Mouse (Mus musculus) erythroid progenitor cell, adult 5-6 weeks (primary cell): ENCODE data around the gene Lgi1. TPM values are rescaled to one million over a fixed set of nuclear protein-coding genes. Genes with fewer than 3 reads are reported as not detected.

Source experiments
- ATAC-seq: replicated peaks from 2 replicates; pipeline ENCODE4 v1.8.0; 2016; ENCODE audit warnings: moderate number of reproducible peaks, mild to moderate bottlenecking, moderate TSS enrichment, inconsistent platforms; ENCODE audit not compliant: poor library complexity, low FRiP score, severe bottlenecking
- total RNA-seq, 2 experiments: library from RNA; stranded (forward) in 1 of 2; stranded (reverse) in 1 of 2; fragments of 150-400 nt in 1 of 2; fragments of 186-747, 209-891 nt in 1 of 2; gene quantifications; 2 replicates each; pipeline versions ENCODE4 v1.2.3 to v1.2.4; 2015 to 2017; ENCODE audit warnings: low replicate concordance in 2 of 2

Lgi1 gene
- total RNA-seq (2015; ENCODE audit: low replicate concordance) (not detected in 2 replicates), total RNA-seq (2017; ENCODE audit: low replicate concordance) (not detected in 2 replicates)

- ATAC-seq = no peak
These were observed at the start of gene Lgi1 for GRCm38 (mm10) chr19:38264505-38265500. Gene Lgi1, plus strand, starts transcription at chr19:38264536.

GRCm38 (mm10) chr19:38217696-38218095 is 46.6 kb upstream of the Lgi1 start:
- ATAC-seq = no peak

GRCm38 (mm10) chr19:38223356-38223904 is 40.9 kb upstream of the Lgi1 start:
- peak; percentile 26; the same call in 1 of the 2 replicates for ATAC-seq

- ATAC-seq = peak; percentile 90
These were observed 40.2 kb upstream of the Lgi1 start, which contains the start of gene Fra10ac1 for GRCm38 (mm10) chr19:38223905-38224684. Gene Fra10ac1, minus strand, starts transcription at chr19:38224156.

GRCm38 (mm10) chr19:38224685-38225060 is 39.7 kb upstream of the Lgi1 start:
- ATAC-seq = no peak

- ATAC-seq = no peak
These were observed 35.6 kb upstream of the Lgi1 start for GRCm38 (mm10) chr19:38228699-38229098.

- no peak for ATAC-seq
These were observed 32.2 kb upstream of the Lgi1 start for GRCm38 (mm10) chr19:38232087-38232486.

- no peak for ATAC-seq
These were observed 31.8 kb upstream of the Lgi1 start for GRCm38 (mm10) chr19:38232516-38232915.

GRCm38 (mm10) chr19:38236526-38236925 is 27.8 kb upstream of the Lgi1 start:
- no peak for ATAC-seq

GRCm38 (mm10) chr19:38237834-38238212 is 26.5 kb upstream of the Lgi1 start:
- ATAC-seq = 0 out of 2 replicates have a peak, but pooled peaks have one; percentile 34

GRCm38 (mm10) chr19:38238213-38238951 is 26.0 kb upstream of the Lgi1 start:
- no peak for ATAC-seq

GRCm38 (mm10) chr19:38242314-38242852 is 22.0 kb upstream of the Lgi1 start:
- ATAC-seq = no peak

GRCm38 (mm10) chr19:38244748-38245147 is 19.6 kb upstream of the Lgi1 start:
- no peak for ATAC-seq

GRCm38 (mm10) chr19:38245361-38246176 is 18.8 kb upstream of the Lgi1 start:
- ATAC-seq = no peak

GRCm38 (mm10) chr19:38246177-38246622 is 18.1 kb upstream of the Lgi1 start:
- ATAC-seq = no peak

GRCm38 (mm10) chr19:38249627-38250026 is 14.7 kb upstream of the Lgi1 start:
- ATAC-seq = no peak

- no peak for ATAC-seq
These were observed 10.5 kb upstream of the Lgi1 start for GRCm38 (mm10) chr19:38253796-38254195.

GRCm38 (mm10) chr19:38258651-38259065 is 5.7 kb upstream of the Lgi1 start:
- ATAC-seq = no peak
